Mouse (Mus musculus) liver, adult 2 months (tissue): ENCODE data around the gene Lrrc74b.

Source experiments
- CTCF ChIP-seq: fragments of 200-500 bp; IDR thresholded peaks from 2 replicates; pipeline ENCODE4 v1.5.1; 2011; ENCODE audit warnings: low read depth, low read length, control low read depth
- POLR2A ChIP-seq: fragments of 200-500 bp; IDR thresholded peaks from 2 replicates; pipeline ENCODE4 v1.6.1; 2011; ENCODE audit warnings: low read length, control low read depth; ENCODE audit not compliant: insufficient read depth; ENCODE audit errors: extremely low read depth

DNA sequence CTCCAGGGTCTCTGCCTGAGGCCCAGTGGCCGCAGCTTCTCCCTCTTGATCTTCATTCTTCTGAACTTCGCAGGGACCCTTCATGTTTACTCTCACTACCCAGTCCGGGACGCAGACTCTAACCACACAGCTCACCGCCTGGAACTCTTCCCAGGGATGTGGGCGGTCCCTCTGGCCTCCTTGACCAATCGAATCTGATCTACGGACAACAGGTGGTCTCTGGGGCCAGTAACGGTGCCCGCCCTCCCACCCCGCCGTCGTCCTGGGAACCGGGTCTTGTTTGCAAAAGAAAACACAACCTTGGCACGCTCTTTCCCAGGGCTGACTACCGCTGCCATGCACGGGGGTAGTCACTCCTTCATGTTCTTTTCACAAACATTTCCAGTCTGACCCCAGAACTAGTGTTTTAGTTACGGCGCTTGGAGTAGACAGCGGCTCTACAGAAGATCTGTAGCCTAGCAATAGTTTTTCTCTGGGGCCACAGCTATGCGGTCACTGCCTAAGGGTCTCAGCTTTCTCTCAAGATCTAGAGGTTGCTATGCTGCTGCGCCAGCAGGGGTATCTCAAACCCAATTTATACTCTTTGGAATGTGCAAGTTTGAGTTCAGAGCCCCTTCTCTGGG lies at the start of gene Lrrc74b:
- no peak for TF ChIP-seq CTCF
- no peak for TF ChIP-seq POLR2A
